Mouse (Mus musculus): ENCODE measurements around the gene Gm10840. TPM values are rescaled to one million over a fixed set of nuclear protein-coding genes. Genes with fewer than 3 reads are reported as not detected.

Gm10840 gene
- polyA plus RNA-seq, 1 experiment from 2014 or later = not detected

DNA sequence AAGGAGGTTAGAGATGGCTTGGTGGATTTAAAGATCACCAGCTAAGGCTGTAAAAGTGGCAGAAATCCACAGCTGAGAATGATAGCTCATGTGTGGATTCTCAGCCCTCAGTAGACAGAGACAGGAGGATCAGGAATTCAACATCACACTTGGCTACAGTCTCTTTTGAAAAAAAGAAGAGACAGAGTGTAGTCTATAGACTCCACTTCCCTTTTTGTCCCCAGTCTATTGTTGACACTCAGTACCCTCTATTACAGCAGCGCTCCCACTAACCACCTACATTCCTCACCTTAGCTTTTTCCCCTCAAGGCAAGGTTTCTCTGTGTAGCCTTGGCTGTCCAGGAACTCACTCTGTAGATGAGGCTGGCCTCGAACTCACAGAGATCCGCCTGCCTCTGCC, 31.1 kb downstream of the Gm10840 start:
- peaks cover 5% of the 10 kb centered on the region for H3K4me1 ChIP-seq (replicated peaks; ENCODE audit: control insufficient read depth, insufficient read depth, low read length)
- WGBS = 96% methylated on average over 3 of the region's 3 CpGs
- H3K9ac ChIP-seq (ENCODE audit: low read length) = no peak overlapping the region
- no peak overlapping the region for H3K27ac ChIP-seq (ENCODE audit: low read depth)
- no peaks in the 10 kb centered on the region for H3K9me3 ChIP-seq (ENCODE audit: control insufficient read depth, low read length)
- H3K36me3 ChIP-seq (ENCODE audit: control insufficient read depth, insufficient read depth, low read length) = 0 out of 2 replicates have a peak, but pooled peaks cover 9% of the 10 kb centered on the region
- no peak overlapping the region for H3K4me2 ChIP-seq (ENCODE audit: low read length)
- no peak overlapping the region for H3K4me3 ChIP-seq (ENCODE audit: low read depth, low read length)
- DNase-seq (ENCODE audit: low spot score) (no peak), ATAC-seq (replicated peaks; ENCODE audit: low FRiP score, low TSS enrichment, low read depth) (no peak)
- no peaks in the 10 kb centered on the region for H3K27me3 ChIP-seq (replicated peaks; ENCODE audit: control insufficient read depth, insufficient read depth, low read length)

DNA sequence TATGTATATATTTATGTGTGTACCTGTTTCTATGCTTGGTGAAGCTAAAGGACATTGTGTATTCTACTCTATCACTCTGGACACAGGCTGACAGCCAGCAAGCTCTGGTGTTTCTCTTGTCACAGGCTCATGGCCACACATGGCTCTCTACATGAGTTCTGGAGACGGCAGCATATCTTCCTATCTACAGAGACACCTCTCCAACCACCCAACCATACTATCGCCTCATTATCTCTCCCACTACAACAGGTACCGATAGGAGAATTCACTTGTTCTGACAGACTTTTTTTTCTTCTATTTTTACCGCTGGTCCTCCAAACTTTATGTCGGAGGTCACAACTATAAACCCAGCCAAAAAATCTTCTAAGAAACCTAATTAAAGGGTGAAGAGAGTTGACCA, 31.6 kb downstream of the Gm10840 start:
- no peak overlapping the region for H3K27ac ChIP-seq (ENCODE audit: low read depth)

DNA sequence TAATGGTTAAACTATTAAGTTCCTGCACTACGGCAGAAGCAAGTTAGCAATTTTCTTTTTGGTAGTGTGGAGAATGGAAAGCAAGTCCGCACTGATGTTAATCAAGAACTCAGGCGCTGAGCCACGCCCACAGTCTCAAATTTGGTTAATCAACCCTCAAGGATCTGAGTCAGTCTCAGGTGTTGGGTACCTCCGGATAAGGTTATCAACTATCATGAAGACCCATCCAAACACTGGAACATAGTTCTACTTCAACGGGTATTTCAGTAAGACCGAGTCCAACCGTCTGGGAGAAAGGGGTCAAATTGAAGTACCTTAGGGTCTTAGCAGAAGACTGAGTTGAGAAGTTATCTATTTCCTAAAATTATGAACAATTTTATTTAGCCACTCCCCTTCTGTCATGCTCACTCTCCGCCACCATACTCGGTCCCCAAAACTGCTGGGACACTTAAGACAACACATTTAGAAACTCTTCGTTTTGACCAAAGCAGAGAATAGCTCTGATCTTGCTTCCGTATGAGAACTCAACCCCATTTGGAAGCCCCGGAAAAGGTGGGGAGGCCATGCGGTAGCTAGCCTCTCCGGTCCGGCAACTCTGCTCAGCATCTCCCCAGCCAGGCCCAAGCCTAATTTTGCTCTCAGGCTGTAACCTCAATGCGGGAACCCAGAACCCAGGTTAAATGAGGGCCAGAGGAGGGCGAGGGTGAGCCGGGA, 32.2 kb downstream of the Gm10840 start:
- DNase-seq (ENCODE audit: low spot score) (no peak), ATAC-seq (replicated peaks; ENCODE audit: low FRiP score, low TSS enrichment, low read depth) (no peak; the same call in 1 of the 2 replicates)
- Histone ChIP-seq H3K36me3 (ENCODE audit: control insufficient read depth, insufficient read depth, low read length) (peaks cover 16% of the 10 kb centered on the region), H3K4me3 (ENCODE audit: low read depth, low read length) (peak overlapping the region; percentile 78), H3K4me2 (ENCODE audit: low read length) (peak overlapping the region; percentile 61), H3K9ac (ENCODE audit: low read length) (peak overlapping the region; percentile 64), H3K4me1 (replicated peaks; ENCODE audit: control insufficient read depth, insufficient read depth, low read length) (peaks cover 5% of the 10 kb centered on the region), H3K9me3 (ENCODE audit: control insufficient read depth, low read length) (no peaks in the 10 kb centered on the region), H3K27ac (ENCODE audit: low read depth) (peak overlapping the region; percentile 77), H3K27me3 (replicated peaks; ENCODE audit: control insufficient read depth, insufficient read depth, low read length) (no peaks in the 10 kb centered on the region)
- WGBS = 9% methylated on average over 19 of the region's 19 CpGs

More for the DNA sequence above, 31.6 kb downstream of the Gm10840 start:
- no peaks in the 10 kb centered on the region for H3K9me3 ChIP-seq (ENCODE audit: control insufficient read depth, low read length)
- ATAC-seq (replicated peaks; ENCODE audit: low FRiP score, low TSS enrichment, low read depth) = no peak
- peak overlapping the region; percentile 61 for H3K4me2 ChIP-seq (ENCODE audit: low read length)
- H3K36me3 ChIP-seq (ENCODE audit: control insufficient read depth, insufficient read depth, low read length) = 0 out of 2 replicates have a peak, but pooled peaks cover 10% of the 10 kb centered on the region
- peak overlapping the region; percentile 64; the same call in 1 of the 2 replicates for H3K9ac ChIP-seq (ENCODE audit: low read length)
- H3K4me1 ChIP-seq (replicated peaks; ENCODE audit: control insufficient read depth, insufficient read depth, low read length) = peaks cover 5% of the 10 kb centered on the region
- peak overlapping the region; percentile 78 for H3K4me3 ChIP-seq (ENCODE audit: low read depth, low read length)
- no peak for DNase-seq (ENCODE audit: low spot score)
- no peaks in the 10 kb centered on the region for H3K27me3 ChIP-seq (replicated peaks; ENCODE audit: control insufficient read depth, insufficient read depth, low read length)
- WGBS = 80% methylated on average over 5 of the region's 5 CpGs

DNA sequence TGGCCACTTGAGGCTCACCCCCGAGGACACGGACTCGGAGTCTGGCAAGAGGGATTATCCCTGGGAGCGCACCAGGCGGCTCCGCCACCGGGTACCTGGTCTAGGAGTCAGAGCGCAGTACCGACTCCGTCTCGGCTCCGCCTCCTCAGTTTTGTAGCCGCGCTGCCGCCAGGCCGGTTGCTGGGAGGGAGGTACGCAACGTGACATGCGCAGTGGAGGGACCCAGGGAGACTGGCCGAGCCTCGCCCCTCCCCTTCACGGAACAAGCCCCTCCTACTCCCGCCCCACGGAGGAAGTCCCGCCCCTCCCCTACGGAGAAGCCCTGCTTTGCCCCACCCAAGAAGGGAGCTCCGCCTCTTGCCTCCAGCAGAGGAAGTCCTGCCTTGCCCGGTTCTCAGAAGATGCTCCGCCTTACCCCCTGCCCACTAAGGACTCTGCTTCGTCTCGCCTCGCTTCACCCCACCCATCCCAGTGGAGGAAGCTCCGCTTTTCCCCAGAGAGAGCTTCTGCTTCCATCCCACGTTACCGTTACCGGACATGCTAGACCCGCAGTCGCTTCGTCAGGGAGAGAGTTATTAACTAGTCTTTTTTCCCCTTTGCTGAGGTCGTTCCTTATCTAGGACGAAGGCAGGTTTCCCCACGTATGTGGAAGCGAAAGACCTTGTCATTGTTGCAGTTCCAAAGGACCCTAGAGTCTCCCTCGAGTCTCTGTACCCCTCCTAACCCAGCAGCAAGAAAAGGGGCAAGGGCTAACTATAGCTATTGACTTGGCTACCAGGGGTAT, 32.9 kb downstream of the Gm10840 start:
- peak; percentile 99 for DNase-seq (ENCODE audit: low spot score)
- Histone ChIP-seq H3K9ac (ENCODE audit: low read length) (peak overlapping the region; percentile 64), H3K27ac (ENCODE audit: low read depth) (peak overlapping the region; percentile 81), H3K36me3 (ENCODE audit: control insufficient read depth, insufficient read depth, low read length) (peaks cover 23% of the 10 kb centered on the region), H3K4me1 (replicated peaks; ENCODE audit: control insufficient read depth, insufficient read depth, low read length) (peaks cover 5% of the 10 kb centered on the region), H3K27me3 (replicated peaks; ENCODE audit: control insufficient read depth, insufficient read depth, low read length) (no peaks in the 10 kb centered on the region), H3K9me3 (ENCODE audit: control insufficient read depth, low read length) (no peaks in the 10 kb centered on the region), H3K4me2 (ENCODE audit: low read length) (peak overlapping the region; percentile 61), H3K4me3 (ENCODE audit: low read depth, low read length) (peak overlapping the region; percentile 78)
- peak; percentile 96 for ATAC-seq (replicated peaks; ENCODE audit: low FRiP score, low TSS enrichment, low read depth)
- under 1% methylated on average over 43 of the region's 44 CpGs for WGBS

DNA sequence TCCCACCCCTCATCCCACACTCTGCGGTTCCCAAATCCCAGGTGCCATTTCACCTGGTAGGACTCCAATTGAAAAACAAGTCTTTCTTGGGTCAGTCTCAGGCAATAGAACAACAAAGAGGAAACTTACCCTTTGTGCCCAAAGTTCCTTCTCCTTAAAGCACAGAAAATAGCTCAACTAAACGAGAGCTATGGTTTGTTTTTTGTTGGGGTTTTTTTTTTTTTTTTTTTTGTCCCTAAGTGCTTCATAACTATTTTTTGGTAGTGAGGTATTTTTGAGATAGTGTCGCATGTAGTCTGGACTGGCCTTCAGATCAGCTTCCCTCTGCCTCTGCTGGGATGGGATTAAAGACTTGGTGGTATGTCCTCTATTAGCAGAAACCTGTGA, 33.5 kb downstream of the Gm10840 start:
- Histone ChIP-seq H3K27ac (ENCODE audit: low read depth) (peak overlapping the region; percentile 81), H3K27me3 (replicated peaks; ENCODE audit: control insufficient read depth, insufficient read depth, low read length) (no peaks in the 10 kb centered on the region), H3K4me3 (ENCODE audit: low read depth, low read length) (peak overlapping the region; percentile 78), H3K9ac (ENCODE audit: low read length) (peak overlapping the region; percentile 43), H3K36me3 (ENCODE audit: control insufficient read depth, insufficient read depth, low read length) (peaks cover 26% of the 10 kb centered on the region), H3K4me1 (replicated peaks; ENCODE audit: control insufficient read depth, insufficient read depth, low read length) (peaks cover 5% of the 10 kb centered on the region), H3K9me3 (ENCODE audit: control insufficient read depth, low read length) (no peaks in the 10 kb centered on the region), H3K4me2 (ENCODE audit: low read length) (peak overlapping the region; percentile 61)
- ATAC-seq (replicated peaks; ENCODE audit: low FRiP score, low TSS enrichment, low read depth) = no peak
- WGBS = 40% methylated on average over 3 of the region's 3 CpGs
- no peak for DNase-seq (ENCODE audit: low spot score)

DNA sequence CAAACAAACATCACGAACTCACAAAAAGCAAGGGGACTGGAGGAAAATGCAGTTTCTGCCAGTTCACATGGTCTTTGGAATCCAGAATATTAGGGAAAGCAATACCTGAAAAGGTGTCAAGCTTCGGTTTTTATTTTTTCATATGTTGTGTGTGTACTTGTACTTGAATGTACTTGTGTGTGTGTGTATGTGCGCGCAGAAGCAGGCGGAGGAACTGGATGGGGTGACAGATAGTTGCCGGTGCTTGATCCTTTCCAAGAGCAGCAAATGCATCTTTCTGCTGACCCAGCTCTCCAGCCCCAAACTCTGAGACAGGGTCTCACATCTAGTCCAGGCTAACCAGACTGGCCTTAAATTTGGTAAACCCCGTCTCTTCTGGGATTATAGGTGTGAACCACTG, 34.2 kb downstream of the Gm10840 start:
- H3K27ac ChIP-seq (ENCODE audit: low read depth) = no peak overlapping the region

DNA sequence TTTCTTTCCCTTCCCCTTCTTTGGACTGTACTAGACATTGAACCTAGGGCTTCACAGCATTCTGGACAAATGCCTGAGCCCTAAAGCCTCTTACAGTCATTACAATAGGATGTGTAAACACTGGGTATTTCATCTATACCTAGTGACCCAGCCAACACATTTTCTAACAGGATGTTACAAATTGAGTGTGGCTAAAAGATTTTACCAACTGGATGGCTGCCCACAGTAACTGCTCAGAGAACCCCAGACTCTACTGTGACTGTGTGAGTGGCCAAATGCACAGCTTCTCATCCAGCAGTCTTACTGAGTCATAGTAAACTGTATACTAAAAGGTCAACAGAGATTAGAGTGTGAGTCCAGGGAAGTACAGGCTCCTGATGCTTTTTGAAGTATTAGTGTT, 34.7 kb downstream of the Gm10840 start:
- ATAC-seq (replicated peaks; ENCODE audit: low FRiP score, low TSS enrichment, low read depth) (no peak), DNase-seq (ENCODE audit: low spot score) (no peak)
- Histone ChIP-seq H3K36me3 (ENCODE audit: control insufficient read depth, insufficient read depth, low read length) (peaks cover 33% of the 10 kb centered on the region), H3K9me3 (ENCODE audit: control insufficient read depth, low read length) (no peaks in the 10 kb centered on the region), H3K4me3 (ENCODE audit: low read depth, low read length) (no peak overlapping the region), H3K27me3 (replicated peaks; ENCODE audit: control insufficient read depth, insufficient read depth, low read length) (no peaks in the 10 kb centered on the region), H3K4me1 (replicated peaks; ENCODE audit: control insufficient read depth, insufficient read depth, low read length) (peaks cover 5% of the 10 kb centered on the region), H3K27ac (ENCODE audit: low read depth) (no peak overlapping the region), H3K9ac (ENCODE audit: low read length) (no peak overlapping the region), H3K4me2 (ENCODE audit: low read length) (no peak overlapping the region)

More for the DNA sequence above, 34.2 kb downstream of the Gm10840 start:
- Histone ChIP-seq H3K9me3 (ENCODE audit: control insufficient read depth, low read length) (no peaks in the 10 kb centered on the region), H3K4me1 (replicated peaks; ENCODE audit: control insufficient read depth, insufficient read depth, low read length) (peaks cover 5% of the 10 kb centered on the region), H3K27me3 (replicated peaks; ENCODE audit: control insufficient read depth, insufficient read depth, low read length) (no peaks in the 10 kb centered on the region), H3K9ac (ENCODE audit: low read length) (no peak overlapping the region), H3K4me2 (ENCODE audit: low read length) (no peak overlapping the region), H3K4me3 (ENCODE audit: low read depth, low read length) (no peak overlapping the region), H3K36me3 (ENCODE audit: control insufficient read depth, insufficient read depth, low read length) (peaks cover 31% of the 10 kb centered on the region)
- DNase-seq (ENCODE audit: low spot score) = no peak
- WGBS = 91% methylated on average over 7 of the region's 7 CpGs
- no peak for ATAC-seq (replicated peaks; ENCODE audit: low FRiP score, low TSS enrichment, low read depth)

DNA sequence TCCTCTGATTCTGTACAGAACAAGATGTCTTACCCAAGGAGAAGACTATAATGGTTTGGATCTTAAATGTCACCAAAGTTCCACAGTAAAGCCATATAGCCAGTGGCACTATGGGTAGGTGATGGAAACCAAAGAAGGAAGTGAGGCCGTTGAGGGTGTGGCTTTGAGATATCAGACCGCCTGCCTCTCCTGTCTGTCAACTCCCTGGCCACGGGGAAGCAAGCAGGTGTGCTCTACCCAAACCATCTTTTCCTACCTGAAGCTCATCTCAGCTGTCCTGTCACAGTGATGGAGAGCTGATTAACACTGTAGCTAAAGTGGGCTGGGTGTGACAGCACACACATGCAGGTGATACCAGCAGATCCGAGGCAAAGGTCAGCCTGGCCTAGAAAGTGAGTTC, 37.6 kb downstream of the Gm10840 start:
- DNase-seq (ENCODE audit: low spot score) (no peak), ATAC-seq (replicated peaks; ENCODE audit: low FRiP score, low TSS enrichment, low read depth) (no peak)
- 86% methylated on average over 4 of the region's 4 CpGs for WGBS
- Histone ChIP-seq H3K4me3 (ENCODE audit: low read depth, low read length) (no peak overlapping the region), H3K4me2 (ENCODE audit: low read length) (no peak overlapping the region), H3K27ac (ENCODE audit: low read depth) (no peak overlapping the region), H3K27me3 (replicated peaks; ENCODE audit: control insufficient read depth, insufficient read depth, low read length) (no peaks in the 10 kb centered on the region), H3K36me3 (ENCODE audit: control insufficient read depth, insufficient read depth, low read length) (peaks cover 61% of the 10 kb centered on the region), H3K9ac (ENCODE audit: low read length) (no peak overlapping the region), H3K4me1 (replicated peaks; ENCODE audit: control insufficient read depth, insufficient read depth, low read length) (no peaks in the 10 kb centered on the region), H3K9me3 (ENCODE audit: control insufficient read depth, low read length) (no peaks in the 10 kb centered on the region)
